Mouse (Mus musculus) bone marrow, adult 2 months (tissue): Measurements from ENCODE around the gene Prr7. TPM values are rescaled to one million over a fixed set of nuclear protein-coding genes. Genes with fewer than 3 reads are reported as not detected.

Experiments
- H3K27ac ChIP-seq: fragments of 200-500 bp; 2 replicates; pipeline ENCODE4 v1.5.1; 2012; ENCODE audit warnings: low read depth, mild to moderate bottlenecking, control low read depth, inconsistent platforms, low read length; ENCODE audit not compliant: control insufficient read depth, poor library complexity, insufficient read depth
- H3K4me1 ChIP-seq: fragments of 200-500 bp; 2 replicates; pipeline ENCODE4 v1.6.1; 2011; ENCODE audit warnings: low read length; ENCODE audit not compliant: control insufficient read depth, insufficient read depth
- H3K4me3 ChIP-seq: fragments of 200-500 bp; replicated peaks from 2 replicates; pipeline ENCODE3; 2011; ENCODE audit warnings: mild to moderate bottlenecking, low read depth, low read length, control low read depth; ENCODE audit not compliant: control insufficient read depth
- CTCF ChIP-seq: fragments of 200-500 bp; IDR thresholded peaks from 2 replicates; pipeline ENCODE4 v1.5.1; 2011; ENCODE audit warnings: low read length, control low read depth; ENCODE audit not compliant: control insufficient read depth, insufficient read depth
- POLR2A ChIP-seq: fragments of 200-500 bp; IDR thresholded peaks from 2 replicates; pipeline ENCODE4 v1.6.1; 2011; ENCODE audit warnings: low read depth, mild to moderate bottlenecking, control low read depth, low read length, borderline replicate concordance; ENCODE audit not compliant: control insufficient read depth
- WGBS: fragments of 180-500 bp; shearing (Covaris S2); methylation state at CpG from one replicate; pipeline ENCODE4 v1.1.7; 2018; 5-methylcytosine and 5-hydroxymethylcytosine counted together
- polyA plus RNA-seq: library from polyadenylated mRNA; stranded (reverse); fragments of >200 nt; gene quantifications from 2 replicates; pipeline ENCODE4 v1.2.4, GENCODE M21; 2011; ENCODE audit warnings: low replicate concordance; ENCODE audit not compliant: missing spikeins, insufficient read depth, insufficient read length

The Prr7 gene
- polyA plus RNA-seq, 1 experiment = 4.1 TPM

DNA sequence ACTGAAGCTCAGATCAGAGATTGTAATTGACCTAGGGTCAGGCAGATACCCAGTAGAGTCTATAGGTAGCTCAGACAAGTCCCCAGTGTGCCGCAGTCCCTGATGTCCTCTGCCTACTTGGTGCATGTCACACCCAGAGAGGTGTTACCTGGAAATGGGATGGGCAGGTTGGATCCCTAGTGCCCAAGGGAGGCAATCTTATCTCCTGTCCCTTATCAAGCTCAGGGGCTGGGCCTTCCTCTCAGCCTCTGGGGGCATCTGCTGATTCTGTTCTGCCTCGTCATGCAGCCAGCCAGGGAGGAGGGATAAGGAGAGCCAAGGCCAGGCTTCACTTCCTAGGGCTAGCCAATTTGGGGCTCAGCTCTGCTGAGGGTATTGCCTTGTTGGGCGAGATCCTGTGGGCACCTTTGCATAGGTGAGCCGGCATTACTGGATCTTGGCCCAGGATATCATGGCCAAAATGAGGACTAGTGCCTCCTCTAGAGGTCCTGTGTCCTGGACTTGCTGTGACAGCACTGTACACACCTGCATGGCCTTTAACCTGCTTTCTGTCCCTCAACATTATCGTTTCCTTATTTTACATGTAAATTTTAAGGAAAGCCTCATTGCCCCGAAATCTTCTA, 17.5 kb upstream of the Prr7 start:
- Histone ChIP-seq H3K4me3 (peak overlapping the region; percentile 90), H3K27ac (peak overlapping the region; percentile 99), H3K4me1 (peaks cover 16% of the 10 kb centered on the region; the same call in 1 of the 2 replicates)
- no peak for TF ChIP-seq CTCF
- TF ChIP-seq POLR2A = no peak
- 41% methylated on average over 6 of the region's 6 CpGs for WGBS

DNA sequence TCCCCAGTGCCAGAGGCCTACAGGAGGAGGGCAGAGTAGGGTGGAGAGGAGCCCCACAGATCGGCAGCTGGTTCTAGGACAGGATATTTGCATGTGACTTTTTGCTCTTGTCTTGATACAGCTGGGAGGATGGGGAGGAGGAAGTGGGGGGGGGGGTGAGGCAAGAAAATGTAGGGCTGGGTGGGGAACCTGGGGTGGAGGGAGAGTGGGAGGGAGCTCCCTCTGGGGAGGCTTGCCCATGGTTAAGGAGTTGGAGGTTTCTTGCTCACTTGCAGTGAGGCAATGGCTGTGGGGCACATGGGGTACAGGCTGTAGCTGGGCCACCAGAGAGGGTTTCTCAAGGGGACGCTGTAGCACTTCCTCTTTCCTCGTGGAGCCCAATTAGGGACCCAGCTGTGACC, 16.5 kb upstream of the Prr7 start:
- TF ChIP-seq CTCF = no peak
- TF ChIP-seq POLR2A = 0 out of 2 replicates have a peak, but pooled peaks have one; percentile 22
- H3K27ac ChIP-seq = peak overlapping the region; percentile 99
- H3K4me3 ChIP-seq = peak overlapping the region; percentile 56
- 4% methylated on average over 3 of the region's 3 CpGs for WGBS
- H3K4me1 ChIP-seq = peaks cover 16% of the 10 kb centered on the region; the same call in 1 of the 2 replicates

DNA sequence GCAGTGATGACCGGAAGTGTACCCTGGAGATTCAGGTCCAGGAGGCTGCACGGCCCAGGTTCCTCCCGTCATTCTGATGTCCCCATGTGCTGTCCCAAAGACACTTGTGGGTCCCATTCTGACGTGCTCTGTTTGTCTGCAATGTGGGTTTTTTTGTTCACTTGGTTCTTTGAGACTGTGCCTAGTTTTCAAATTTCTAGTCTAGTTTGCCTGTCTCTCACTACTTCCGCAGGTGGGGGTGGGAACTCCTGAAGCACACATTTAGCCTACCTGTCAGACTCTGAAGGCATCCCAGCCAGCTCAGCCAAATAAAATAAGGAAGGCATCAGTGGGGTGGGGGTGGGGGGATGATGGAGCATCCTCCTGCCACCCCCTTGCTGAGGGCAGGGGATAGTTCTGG, 15.9 kb upstream of the Prr7 start:
- Histone ChIP-seq H3K4me3 (peak overlapping the region; percentile 16), H3K27ac (peak overlapping the region; percentile 65), H3K4me1 (peaks cover 16% of the 10 kb centered on the region; the same call in 1 of the 2 replicates)
- TF ChIP-seq POLR2A (no peak), CTCF (no peak)
- 59% methylated on average over 5 of the region's 5 CpGs for WGBS

DNA sequence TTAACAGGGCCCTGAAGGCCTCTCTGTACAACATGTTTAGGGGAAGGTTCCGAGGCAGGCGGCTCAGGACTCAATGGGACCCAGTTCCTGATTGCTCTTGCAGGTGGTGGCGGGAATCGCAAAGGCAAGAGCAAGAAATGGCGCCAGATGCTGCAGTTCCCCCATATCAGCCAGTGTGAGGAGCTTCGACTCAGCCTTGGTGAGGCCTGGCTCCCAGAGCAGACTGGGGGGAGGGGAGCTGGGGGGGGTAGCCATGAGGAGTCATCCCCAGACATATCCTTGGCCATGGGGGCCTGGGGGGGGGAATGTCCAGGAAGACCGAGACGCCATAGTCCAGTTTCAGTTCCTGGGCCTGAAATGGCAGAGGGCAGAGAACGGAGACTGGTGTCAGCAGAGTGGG, 14.9 kb upstream of the Prr7 start:
- H3K4me3 ChIP-seq = peak overlapping the region; percentile 33
- H3K4me1 ChIP-seq = peaks cover 14% of the 10 kb centered on the region; the same call in 1 of the 2 replicates
- WGBS = 42% methylated on average over 9 of the region's 9 CpGs
- TF ChIP-seq CTCF (no peak), POLR2A (no peak)
- H3K27ac ChIP-seq = peak overlapping the region; percentile 79

DNA sequence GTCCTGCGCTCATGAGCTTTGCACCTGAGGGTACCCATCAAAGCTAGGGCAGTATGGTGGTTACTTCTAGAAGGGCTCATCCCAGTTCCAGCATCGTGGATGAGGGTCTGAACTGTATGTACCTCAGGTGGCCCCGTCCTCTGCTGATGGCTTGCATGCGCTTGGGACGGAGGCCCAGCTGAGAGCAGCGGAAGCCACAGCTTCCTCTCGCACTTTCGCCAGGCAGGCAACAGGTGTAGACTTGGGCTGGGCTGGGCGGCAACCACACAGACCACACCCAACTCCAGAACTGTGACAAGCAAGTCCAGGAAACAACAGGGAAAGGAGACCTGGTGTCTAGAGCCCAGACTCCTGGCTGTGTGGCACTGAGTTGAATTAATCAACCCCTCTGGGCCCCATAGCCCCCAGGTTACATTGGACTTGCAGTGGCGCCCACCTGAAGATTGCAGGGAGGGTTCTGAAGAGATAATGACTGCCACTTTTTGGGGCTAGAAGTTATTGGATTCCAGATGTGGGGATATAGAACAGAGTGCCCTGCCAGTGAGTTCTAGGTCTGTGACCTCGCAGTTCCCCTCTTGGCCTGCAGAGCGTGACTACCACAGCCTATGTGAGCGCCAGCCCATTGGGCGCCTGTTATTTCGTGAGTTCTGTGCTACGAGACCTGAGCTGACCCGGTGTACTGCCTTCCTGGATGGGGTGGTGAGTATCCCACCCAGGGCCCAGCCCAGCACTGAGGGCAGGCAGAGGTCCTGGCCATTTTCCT, 14.2 kb upstream of the Prr7 start:
- Histone ChIP-seq H3K4me3 (peak overlapping the region; percentile 33), H3K4me1 (peaks cover 14% of the 10 kb centered on the region; the same call in 1 of the 2 replicates), H3K27ac (peak overlapping the region; percentile 79)
- no peak for TF ChIP-seq CTCF
- peak; percentile 77; the same call in 1 of the 2 replicates for TF ChIP-seq POLR2A
- WGBS = 40% methylated on average over 17 of the region's 17 CpGs

DNA sequence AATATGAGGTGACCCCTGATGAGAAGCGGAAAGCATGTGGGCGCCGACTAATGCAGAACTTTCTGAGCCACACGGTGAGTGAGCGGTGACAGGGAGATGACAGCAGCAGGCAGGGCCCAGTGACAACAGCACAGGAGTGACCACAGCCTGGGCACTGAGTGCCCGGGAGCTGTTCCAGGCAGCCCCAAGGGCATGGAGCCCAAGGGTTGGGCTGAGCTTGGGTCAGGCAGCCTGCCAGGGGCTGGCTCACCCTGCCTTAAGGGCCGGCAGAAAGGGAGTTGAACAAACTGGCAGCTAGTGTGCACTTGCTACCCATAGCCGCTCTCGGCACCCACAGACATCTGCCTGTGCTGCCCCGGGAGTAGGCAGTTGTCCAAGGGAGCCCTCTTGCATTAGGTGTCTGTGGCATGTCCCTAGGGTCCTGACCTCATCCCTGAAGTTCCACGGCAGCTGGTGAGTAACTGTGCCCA, 13.5 kb upstream of the Prr7 start:
- no peak overlapping the region for H3K4me3 ChIP-seq
- H3K4me1 ChIP-seq = peaks cover 14% of the 10 kb centered on the region; the same call in 1 of the 2 replicates
- peak overlapping the region; percentile 7 for H3K27ac ChIP-seq
- 80% methylated on average over 11 of the region's 11 CpGs for WGBS
- no peak for TF ChIP-seq CTCF
- TF ChIP-seq POLR2A = no peak

DNA sequence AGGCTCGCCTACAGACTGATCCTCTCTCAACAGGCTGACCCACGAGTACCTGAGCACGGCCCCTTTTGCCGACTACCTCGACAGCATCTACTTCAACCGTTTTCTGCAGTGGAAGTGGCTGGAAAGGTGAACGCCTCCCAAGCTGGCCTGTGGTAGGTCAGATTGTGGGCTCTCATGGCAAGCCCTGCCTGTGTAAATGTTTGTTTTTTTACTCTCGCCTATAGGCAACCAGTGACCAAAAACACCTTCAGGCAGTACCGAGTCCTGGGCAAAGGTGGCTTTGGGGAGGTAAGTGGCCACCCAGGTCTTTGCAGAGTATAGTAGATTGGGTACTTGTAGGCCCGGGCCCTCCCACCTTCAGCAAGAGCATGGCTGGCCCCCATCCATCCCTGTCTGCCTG, 12.8 kb upstream of the Prr7 start:
- Histone ChIP-seq H3K4me1 (peaks cover 14% of the 10 kb centered on the region; the same call in 1 of the 2 replicates), H3K4me3 (no peak overlapping the region), H3K27ac (no peak overlapping the region)
- TF ChIP-seq CTCF (no peak), POLR2A (no peak)
- 88% methylated on average over 10 of the region's 10 CpGs for WGBS
